Mouse (Mus musculus) spleen, adult 2 months (tissue): Measurements from ENCODE around the gene Asb2.

Source experiments
- CTCF ChIP-seq: fragments of 200-500 bp; IDR thresholded peaks from 2 replicates; pipeline ENCODE4 v1.5.1; 2011; ENCODE audit warnings: mild to moderate bottlenecking, inconsistent platforms; ENCODE audit not compliant: insufficient read depth, insufficient read length, insufficient replicate concordance; ENCODE audit errors: extremely low read depth
- POLR2A ChIP-seq: fragments of 200-500 bp; IDR thresholded peaks from 2 replicates; pipeline ENCODE4 v1.6.1; 2011; ENCODE audit warnings: low read depth, low read length, inconsistent platforms

DNA sequence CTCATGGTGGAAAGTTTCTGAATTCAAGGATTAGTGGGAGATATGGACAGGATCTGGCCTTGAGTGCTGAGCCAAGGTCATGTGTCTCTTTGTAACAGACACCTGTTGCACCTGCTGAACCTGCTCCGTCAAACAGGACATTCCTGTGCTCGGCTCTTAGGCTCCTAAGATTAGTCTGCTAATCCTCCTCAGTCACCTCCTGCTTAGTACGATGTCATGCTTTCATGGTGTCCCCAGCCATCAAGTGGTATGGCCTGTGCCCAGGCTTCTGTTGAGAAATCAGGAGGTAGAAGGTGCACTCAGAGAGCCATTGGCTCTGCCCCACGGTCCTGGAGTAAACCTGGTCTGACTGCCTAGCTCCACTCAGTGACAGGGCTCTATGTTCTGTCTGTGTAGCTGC is 15.1 kb upstream of the Asb2 start:
- TF ChIP-seq CTCF (no peak), POLR2A (no peak)
